Mouse (Mus musculus) megakaryocyte, embryonic 14.5 days (primary cell): Measurements from ENCODE around the gene Nxn.

Experiments
- FLI1 ChIP-seq: IDR thresholded peaks from 2 replicates; pipeline ENCODE4 v1.6.1; 2012; ENCODE audit warnings: low read length, inconsistent platforms, mixed read lengths
- GATA1 ChIP-seq: IDR thresholded peaks from 3 replicates; pipeline ENCODE4 v1.6.1; 2012; ENCODE audit warnings: mixed read lengths, low read length, inconsistent platforms, borderline replicate concordance

DNA sequence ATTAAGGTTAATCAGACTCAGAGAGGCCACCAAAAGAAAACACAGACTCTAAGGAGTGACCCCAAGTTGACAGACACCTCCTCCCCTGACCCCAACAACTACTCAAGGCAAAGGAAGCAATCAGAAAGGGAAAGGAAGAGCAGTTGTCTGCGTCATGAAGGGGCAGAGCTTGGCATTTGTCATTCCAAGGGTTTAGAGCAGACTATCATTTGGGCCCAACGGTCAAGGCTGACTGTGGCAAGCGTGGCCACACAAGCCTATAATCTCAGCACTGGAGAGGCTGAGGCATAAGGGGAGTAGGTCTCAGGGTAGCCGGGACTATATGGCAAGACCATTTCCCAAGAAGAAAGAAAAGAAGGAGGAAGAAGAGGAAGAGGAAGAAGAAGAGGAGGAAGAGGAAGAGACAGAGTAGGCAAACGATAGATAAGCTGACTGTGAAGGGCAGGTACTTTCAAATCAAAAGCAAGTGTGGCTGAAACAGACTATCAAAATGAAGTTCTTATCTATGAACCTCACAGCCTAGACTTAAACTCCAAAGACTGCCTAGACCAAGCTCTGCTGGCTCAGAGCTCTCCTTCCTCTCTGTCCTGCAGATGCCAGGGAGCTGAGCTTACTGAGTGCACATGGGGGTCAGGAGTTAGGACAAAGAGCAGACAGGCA is 83.0 kb downstream of the Nxn start:
- TF ChIP-seq GATA1, result no peak
- TF ChIP-seq FLI1, result no peak
